ENCODE assay signal across 10 mouse cellular contexts in the genomic region with DNA sequence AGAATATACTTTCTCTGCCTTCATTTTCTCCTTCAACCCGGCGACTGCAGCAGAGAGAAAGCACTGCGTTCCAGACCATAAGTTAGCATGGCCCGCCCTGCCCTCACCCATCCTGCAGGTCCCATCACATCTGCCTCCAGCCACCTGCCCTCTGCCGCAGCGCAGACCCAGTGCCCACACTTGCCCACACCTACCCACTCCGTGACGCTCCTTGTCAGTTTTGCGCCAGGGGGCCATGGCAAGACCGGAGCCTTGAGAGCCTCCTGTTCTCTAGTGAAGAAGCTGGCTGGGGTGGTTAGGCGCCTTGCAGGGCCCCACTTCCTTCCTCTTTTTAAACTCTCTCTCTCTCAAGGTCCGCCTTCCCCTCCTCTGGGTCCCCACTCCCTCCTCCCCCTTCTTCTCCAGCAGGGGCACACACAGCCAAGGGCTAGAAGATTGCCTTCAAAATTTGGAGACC. TPM values are rescaled to one million over a fixed set of nuclear protein-coding genes. Genes with fewer than 3 reads are reported as not detected.
DNase-seq lines count a peak whose midpoint lies in the region; ATAC-seq lines count a peak whose summit lies in the region.
"Had no signal": no experiment of that assay in that cellular context is flagged by ENCODE, and none has a peak within 500 bp of the region (broad histone marks: within the 10 kb centered on the region; RNA-seq: fewer than 3 reads in every experiment).

A gene (minus strand): TSS at position 306 of the 457 bp plus-strand sequence.

- 0 out of 2 replicates have a peak, but pooled peaks cover 2% of the 10 kb centered on the region for H3K4me1 ChIP-seq in liver, embryonic 11.5 days (replicated peaks; ENCODE audit: control insufficient read depth, insufficient read depth, low read length)
- H3K4me1 ChIP-seq in midbrain, embryonic 13.5 days (replicated peaks) = no peaks in the 10 kb centered on the region
- H3K4me1 ChIP-seq: heart, embryonic 13.5 days; midbrain, embryonic 12.5 days had no signal

- DNase-seq in B cell, adult 2 months = peak; percentile 85 to 86
- peak; percentile 82 for DNase-seq in MEL-GATA-1-ER (ENCODE audit: extremely low read depth, low read depth)
- DNase-seq in liver, embryonic 11.5 days (ENCODE audit: low spot score) = peak; percentile 44
- peak; percentile 84 to 86 for DNase-seq in natural killer cell, adult 2 months (ENCODE audit: low spot score in 2 of 2)
- no peak for DNase-seq in left cerebral cortex, postnatal 14 days (ENCODE audit: low spot score in 2 of 2)
- no peak for DNase-seq in layer of hippocampus, postnatal 25 days (ENCODE audit: extremely low spot score in 1 of 2, low spot score in 1 of 2)
- DNase-seq in right cerebral cortex, adult 18-20 months = no peak

- peak within 1 kb of the TSS; percentile 53 for H3K4me2 ChIP-seq in liver, embryonic 11.5 days
- no peak within 1 kb of the TSS for H3K4me2 ChIP-seq in midbrain, embryonic 13.5 days (replicated peaks)
- H3K4me2 ChIP-seq: heart, embryonic 13.5 days; midbrain, embryonic 12.5 days had no signal

- no peak within 1 kb of the TSS for H3K27ac ChIP-seq in liver, embryonic 11.5 days (ENCODE audit: low read depth, low read length)
- H3K27ac ChIP-seq in midbrain, embryonic 13.5 days = no peak within 1 kb of the TSS
- H3K27ac ChIP-seq: heart, embryonic 13.5 days; midbrain, embryonic 12.5 days had no signal

- no peaks in the 10 kb centered on the region for H3K9me3 ChIP-seq in liver, embryonic 11.5 days (ENCODE audit: control insufficient read depth, low read length)
- no peaks in the 10 kb centered on the region for H3K9me3 ChIP-seq in midbrain, embryonic 13.5 days
- H3K9me3 ChIP-seq: heart, embryonic 13.5 days; midbrain, embryonic 12.5 days had no signal

- H3K4me3 ChIP-seq in liver, embryonic 11.5 days (ENCODE audit: low read depth, low read length) = peak within 1 kb of the TSS; percentile 46
- no peak within 1 kb of the TSS for H3K4me3 ChIP-seq in midbrain, embryonic 13.5 days (replicated peaks)
- H3K4me3 ChIP-seq: heart, embryonic 13.5 days; midbrain, embryonic 12.5 days had no signal

- peak within 1 kb of the TSS; percentile 54 for H3K9ac ChIP-seq in liver, embryonic 11.5 days (ENCODE audit: low read depth, low read length)
- no peak within 1 kb of the TSS for H3K9ac ChIP-seq in midbrain, embryonic 13.5 days (replicated peaks)
- H3K9ac ChIP-seq: heart, embryonic 13.5 days; midbrain, embryonic 12.5 days had no signal

- no peaks in the 10 kb centered on the region for H3K27me3 ChIP-seq in liver, embryonic 11.5 days (replicated peaks; ENCODE audit: control insufficient read depth, insufficient read depth, low read length)
- H3K27me3 ChIP-seq in midbrain, embryonic 13.5 days = no peaks in the 10 kb centered on the region
- H3K27me3 ChIP-seq: heart, embryonic 13.5 days; midbrain, embryonic 12.5 days had no signal

- WGBS in liver, embryonic 11.5 days = 55% methylated on average over 12 of the region's 12 CpGs
- WGBS in midbrain, embryonic 13.5 days = 86% methylated on average over 12 of the region's 12 CpGs

- ATAC-seq in liver, embryonic 11.5 days (replicated peaks; ENCODE audit: low FRiP score) = peak; percentile 65
- ATAC-seq in midbrain, embryonic 13.5 days = no peak

- intact Hi-C loops in left cerebral cortex, postnatal 14 days (cut with DNase I) = no loop called here

- no peaks in the 10 kb centered on the region for H3K36me3 ChIP-seq in liver, embryonic 11.5 days (ENCODE audit: control insufficient read depth, insufficient read depth, low read length)
- H3K36me3 ChIP-seq in midbrain, embryonic 13.5 days = no peaks in the 10 kb centered on the region
- H3K36me3 ChIP-seq: heart, embryonic 13.5 days; midbrain, embryonic 12.5 days had no signal

RNA-seq across cellular contexts. Expression of the gene that starts here (rescaled TPM):
- 6.6 and 7.8 TPM in 2 replicates for polyA plus RNA-seq in liver, embryonic 11.5 days (2014; fragmentation: Nextera tagmentation; extraction: Ambion mirVana)
- total RNA-seq in left cerebral cortex, postnatal 14 days (2021) = 1 to 10 TPM; 3.1 to 3.4 TPM
- total RNA-seq in layer of hippocampus, postnatal 25 days (2021) = 1 to 10 TPM; 2.8 to 3.6 TPM
- 0.63 and 1.2 TPM in 2 replicates for polyA plus RNA-seq in midbrain, embryonic 13.5 days (2015; fragmentation: Nextera tagmentation; extraction: Ambion mirVana)

Comparison
In these comparisons a context has a peak if more than half of its experiments do, and no peak if none do; other contexts are left out.
1. DNase-seq: peak in B cell, adult 2 months (2 of 2), MEL-GATA-1-ER (single experiment), liver, embryonic 11.5 days (single experiment) and natural killer cell, adult 2 months (2 of 2); none in left cerebral cortex, postnatal 14 days (0 of 2), layer of hippocampus, postnatal 25 days (0 of 2) and right cerebral cortex, adult 18-20 months (single experiment).